Mouse (Mus musculus): ENCODE results near the gene Stag2. TPM values are rescaled to one million over a fixed set of nuclear protein-coding genes. Genes with fewer than 3 reads are reported as not detected.

The Stag2 gene
- total and polyA plus RNA-seq, 2 experiments from 2014 or later = 13.0 to 51.6 TPM

DNA sequence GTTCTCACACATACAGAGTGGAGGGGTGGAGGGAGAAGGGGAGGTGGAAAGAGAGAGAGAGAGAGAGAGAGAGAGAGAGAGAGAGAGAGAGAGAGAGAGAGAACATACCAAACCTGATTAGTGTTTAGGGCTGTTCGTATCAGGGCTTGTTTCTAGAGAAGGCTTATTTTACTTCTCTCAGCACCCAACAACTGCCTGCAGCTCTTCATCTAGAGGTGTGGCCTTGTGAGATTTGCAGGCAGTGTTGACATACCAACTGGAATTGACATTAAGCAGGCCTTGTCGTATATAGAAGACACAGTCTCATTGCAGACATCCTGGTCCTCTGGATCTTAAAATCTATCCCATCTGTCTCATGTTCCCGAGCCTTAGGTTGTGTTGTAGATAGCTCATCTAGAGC, 141.1 kb downstream of the Stag2 start:
- no peak for ATAC-seq (ENCODE audit: low FRiP score)
- no peak overlapping the region for H3K27ac ChIP-seq (ENCODE audit: low read depth, low read length)
- H3K9ac ChIP-seq (replicated peaks; ENCODE audit: low read length, poor library complexity, severe bottlenecking) = no peak overlapping the region
- no peak for DNase-seq (ENCODE audit: low spot score)
- H3K4me2 ChIP-seq (ENCODE audit: low read depth, low read length, poor library complexity, severe bottlenecking) = no peak overlapping the region
- no peaks in the 10 kb centered on the region for H3K4me1 ChIP-seq (ENCODE audit: insufficient read depth, low read length)
- WGBS = 80% methylated on average over 3 of the region's 3 CpGs
- H3K36me3 ChIP-seq (ENCODE audit: insufficient read depth, low read length) = no peaks in the 10 kb centered on the region
- no peak for TF ChIP-seq CTCF (IDR thresholded peaks at IDR 0.05)
- H3K9me3 ChIP-seq (ENCODE audit: low read length) = no peaks in the 10 kb centered on the region
- no peaks in the 10 kb centered on the region for H3K27me3 ChIP-seq (ENCODE audit: insufficient read depth, low read length)
- H3K4me3 ChIP-seq (ENCODE audit: low read depth, low read length) = no peak overlapping the region

DNA sequence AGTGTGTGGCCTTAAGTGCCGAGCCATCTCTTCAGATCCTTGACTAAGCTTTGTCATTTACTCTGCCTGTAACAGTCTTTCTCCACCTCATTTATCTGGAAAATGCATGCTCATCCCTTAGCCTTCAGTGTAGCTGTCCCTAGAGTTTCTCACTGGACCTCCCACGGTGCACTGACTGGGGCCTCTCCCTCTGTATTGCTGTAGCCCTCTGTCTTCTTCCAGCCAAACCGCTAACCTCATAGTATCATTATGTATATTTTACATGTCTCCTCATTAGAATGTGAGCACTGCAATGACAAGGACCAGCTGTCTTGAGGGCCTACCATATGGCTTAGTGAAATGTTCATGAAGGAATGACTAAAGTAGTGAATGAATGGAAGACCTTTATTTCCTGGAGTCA, 166.1 kb downstream of the Stag2 start:
- no peak for ATAC-seq (ENCODE audit: low FRiP score)
- Histone ChIP-seq H3K9ac (replicated peaks; ENCODE audit: low read length, poor library complexity, severe bottlenecking) (no peak overlapping the region), H3K9me3 (ENCODE audit: low read length) (no peaks in the 10 kb centered on the region), H3K36me3 (ENCODE audit: insufficient read depth, low read length) (no peaks in the 10 kb centered on the region), H3K4me1 (ENCODE audit: insufficient read depth, low read length) (no peaks in the 10 kb centered on the region), H3K27ac (ENCODE audit: low read depth, low read length) (no peak overlapping the region), H3K27me3 (ENCODE audit: insufficient read depth, low read length) (no peaks in the 10 kb centered on the region), H3K4me3 (ENCODE audit: low read depth, low read length) (no peak overlapping the region), H3K4me2 (ENCODE audit: low read depth, low read length, poor library complexity, severe bottlenecking) (no peak overlapping the region)
- no peak for TF ChIP-seq CTCF (IDR thresholded peaks at IDR 0.05)
- WGBS = 77% methylated on average over 3 of the region's 3 CpGs
- no peak for DNase-seq (ENCODE audit: low spot score)

DNA sequence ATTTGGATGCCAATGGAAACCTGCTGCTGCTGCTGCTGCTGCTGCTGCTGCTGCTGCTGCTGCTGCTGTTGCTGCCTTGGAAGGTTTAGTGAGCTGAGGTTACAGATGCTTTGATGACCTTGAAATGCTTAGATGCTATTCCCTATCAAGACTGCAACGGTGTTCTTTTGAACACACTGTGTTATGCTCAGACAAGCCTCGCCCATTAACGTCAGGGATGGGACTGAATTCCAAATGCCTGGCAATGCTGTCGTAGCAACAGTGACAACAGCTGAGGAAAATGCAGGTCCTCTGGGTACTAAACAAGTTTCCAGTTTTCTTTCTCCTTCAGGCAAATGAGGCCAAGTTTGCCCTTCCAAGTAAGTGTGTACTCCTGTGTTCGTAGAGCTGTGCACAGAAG, 171.3 kb downstream of the Stag2 start:
- WGBS = 42% methylated on average over 5 of the region's 5 CpGs
- TF ChIP-seq CTCF (IDR thresholded peaks at IDR 0.05) = no peak
- no peaks in the 10 kb centered on the region for H3K27me3 ChIP-seq (ENCODE audit: insufficient read depth, low read length)
- H3K9me3 ChIP-seq (ENCODE audit: low read length) = no peaks in the 10 kb centered on the region
- no peaks in the 10 kb centered on the region for H3K36me3 ChIP-seq (ENCODE audit: insufficient read depth, low read length)
- H3K4me1 ChIP-seq (ENCODE audit: insufficient read depth, low read length) = no peaks in the 10 kb centered on the region
- H3K27ac ChIP-seq (ENCODE audit: low read depth, low read length) = no peak overlapping the region
- H3K4me2 ChIP-seq (ENCODE audit: low read depth, low read length, poor library complexity, severe bottlenecking) = no peak overlapping the region
- DNase-seq (ENCODE audit: low spot score) = no peak
- ATAC-seq (ENCODE audit: low FRiP score) = no peak
- H3K9ac ChIP-seq (replicated peaks; ENCODE audit: low read length, poor library complexity, severe bottlenecking) = no peak overlapping the region
- H3K4me3 ChIP-seq (ENCODE audit: low read depth, low read length) = no peak overlapping the region

DNA sequence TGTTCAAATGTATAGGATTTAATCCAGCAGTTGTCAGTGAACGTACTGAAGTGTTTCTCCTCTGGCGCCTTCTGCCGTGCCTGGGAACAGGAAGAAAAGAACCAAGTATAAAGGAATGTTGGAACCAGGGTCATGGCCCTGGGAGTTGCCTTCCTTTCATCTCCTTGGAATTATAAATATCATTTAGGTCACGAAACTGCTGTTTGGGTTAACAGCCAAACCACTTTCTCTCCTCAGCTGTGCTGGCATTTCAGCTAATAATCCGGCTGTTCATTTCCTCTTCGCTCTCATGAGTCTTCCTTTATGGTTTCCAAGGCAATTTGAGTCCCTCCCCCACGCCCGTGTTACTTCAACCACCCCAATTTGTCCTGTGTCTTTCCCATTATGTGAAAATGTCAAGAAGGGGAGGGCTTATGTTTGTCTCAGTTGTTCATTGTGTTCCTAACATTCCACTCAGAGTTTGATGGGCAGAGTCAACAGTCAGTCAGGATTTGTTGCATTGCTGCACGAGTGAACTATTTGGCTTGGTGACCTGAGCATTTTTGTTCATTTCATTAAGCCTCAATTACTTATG, 172.2 kb downstream of the Stag2 start:
- H3K27ac ChIP-seq (ENCODE audit: low read depth, low read length) = no peak overlapping the region
- ATAC-seq (ENCODE audit: low FRiP score) = no peak
- 39% methylated on average over 9 of the region's 9 CpGs for WGBS

DNA sequence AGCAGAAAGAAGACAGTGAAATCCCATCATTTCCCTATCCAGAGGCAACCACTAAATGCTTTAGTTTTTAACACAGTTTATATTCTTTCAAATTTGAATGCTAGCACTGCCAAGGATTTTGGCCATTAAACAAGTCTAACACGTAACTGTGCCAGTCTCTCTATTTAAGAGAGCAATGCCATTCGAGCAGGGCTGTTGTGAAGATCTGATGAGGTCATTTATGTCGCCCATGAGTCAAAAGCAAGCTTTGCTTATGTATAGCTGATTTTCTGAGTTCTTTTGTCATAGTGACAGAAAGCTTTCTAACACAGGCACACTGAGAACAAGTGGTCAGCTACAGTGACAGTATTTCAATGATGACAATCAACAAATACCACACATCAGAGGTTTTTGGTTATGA, 175.7 kb downstream of the Stag2 start:
- TF ChIP-seq CTCF (IDR thresholded peaks at IDR 0.05) = no peak
- H3K27ac ChIP-seq (ENCODE audit: low read depth, low read length) = no peak overlapping the region
- H3K9ac ChIP-seq (replicated peaks; ENCODE audit: low read length, poor library complexity, severe bottlenecking) = no peak overlapping the region
- no peak overlapping the region for H3K4me2 ChIP-seq (ENCODE audit: low read depth, low read length, poor library complexity, severe bottlenecking)
- no peaks in the 10 kb centered on the region for H3K4me1 ChIP-seq (ENCODE audit: insufficient read depth, low read length)
- H3K36me3 ChIP-seq (ENCODE audit: insufficient read depth, low read length) = no peaks in the 10 kb centered on the region
- H3K4me3 ChIP-seq (ENCODE audit: low read depth, low read length) = no peak overlapping the region
- DNase-seq (ENCODE audit: low spot score) (no peak), ATAC-seq (ENCODE audit: low FRiP score) (no peak)
- no peaks in the 10 kb centered on the region for H3K27me3 ChIP-seq (ENCODE audit: insufficient read depth, low read length)
- 58% methylated on average over 3 of the region's 3 CpGs for WGBS
- H3K9me3 ChIP-seq (ENCODE audit: low read length) = no peaks in the 10 kb centered on the region

More for the DNA sequence above, 172.2 kb downstream of the Stag2 start:
- Histone ChIP-seq H3K36me3 (ENCODE audit: insufficient read depth, low read length) (no peaks in the 10 kb centered on the region), H3K9me3 (ENCODE audit: low read length) (no peaks in the 10 kb centered on the region), H3K4me2 (ENCODE audit: low read depth, low read length, poor library complexity, severe bottlenecking) (no peak overlapping the region), H3K4me3 (ENCODE audit: low read depth, low read length) (no peak overlapping the region), H3K4me1 (ENCODE audit: insufficient read depth, low read length) (no peaks in the 10 kb centered on the region), H3K9ac (replicated peaks; ENCODE audit: low read length, poor library complexity, severe bottlenecking) (no peak overlapping the region), H3K27me3 (ENCODE audit: insufficient read depth, low read length) (no peaks in the 10 kb centered on the region)
- TF ChIP-seq CTCF (IDR thresholded peaks at IDR 0.05) = no peak
- no peak for DNase-seq (ENCODE audit: low spot score)

Other genes with a start within 250 kb of the Stag2 start
- 45.8 and 64.8 TPM in 2 replicates for gene Thoc2, start 228.6 kb upstream of the Stag2 start, total RNA-seq (2014; rRNA removed)
- 63.6 and 70.0 TPM in 2 replicates for gene Thoc2, start 228.6 kb upstream of the Stag2 start, polyA plus RNA-seq (2015; fragmentation: Nextera tagmentation; extraction: Ambion mirVana)
- 28.2 and 42.7 TPM in 2 replicates for gene Xiap, start 89.6 kb upstream of the Stag2 start, total RNA-seq (2014; rRNA removed)
- 8.7 and 11.8 TPM in 2 replicates for gene Xiap, start 89.6 kb upstream of the Stag2 start, polyA plus RNA-seq (2015; fragmentation: Nextera tagmentation; extraction: Ambion mirVana)

All from midbrain, postnatal 0 days (tissue).